Mouse (Mus musculus) testis, adult 2 months (tissue): ENCODE data around the gene Lpcat2b.

Source experiments
- CTCF ChIP-seq: fragments of 200-500 bp; IDR thresholded peaks from 2 replicates; pipeline ENCODE4 v1.5.1; 2012; ENCODE audit warnings: low read depth, mild to moderate bottlenecking, inconsistent platforms, low read length, moderate library complexity; ENCODE audit not compliant: control insufficient read depth, insufficient read depth, insufficient replicate concordance
- POLR2A ChIP-seq: fragments of 200-500 bp; IDR thresholded peaks from 2 replicates; pipeline ENCODE4 v1.6.1; 2012; ENCODE audit warnings: low read depth, mild to moderate bottlenecking, inconsistent platforms, low read length, moderate library complexity; ENCODE audit not compliant: control insufficient read depth

DNA sequence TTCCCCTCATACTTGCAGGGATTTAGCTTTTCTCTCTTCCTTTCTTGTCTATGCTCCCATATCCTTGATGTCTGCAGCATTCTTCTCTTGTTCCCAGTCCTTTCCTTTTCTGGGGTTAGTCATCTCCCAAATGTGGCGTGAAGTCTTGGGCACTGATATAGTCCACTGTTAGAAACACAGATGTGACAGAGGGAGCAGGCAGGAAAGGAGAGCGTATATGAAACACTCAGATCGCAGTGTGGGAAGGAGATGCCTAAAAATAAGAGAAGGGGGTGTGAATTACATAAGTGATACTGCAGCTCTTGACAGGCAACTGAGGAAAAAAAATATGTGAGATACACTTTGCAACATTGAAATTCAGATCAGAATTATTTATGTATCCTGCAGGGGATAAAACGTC, 26.0 kb upstream of the Lpcat2b start:
- TF ChIP-seq POLR2A, result no peak
- no peak for TF ChIP-seq CTCF
